Mouse (Mus musculus) testis, postnatal 14 days (tissue): ENCODE results near the gene Endov.

Experiments used
- DNase-seq: peaks from one replicate; pipeline ENCODE4 v3.0.0; 2021; ENCODE audit warnings: low spot score

Gene Endov

DNA sequence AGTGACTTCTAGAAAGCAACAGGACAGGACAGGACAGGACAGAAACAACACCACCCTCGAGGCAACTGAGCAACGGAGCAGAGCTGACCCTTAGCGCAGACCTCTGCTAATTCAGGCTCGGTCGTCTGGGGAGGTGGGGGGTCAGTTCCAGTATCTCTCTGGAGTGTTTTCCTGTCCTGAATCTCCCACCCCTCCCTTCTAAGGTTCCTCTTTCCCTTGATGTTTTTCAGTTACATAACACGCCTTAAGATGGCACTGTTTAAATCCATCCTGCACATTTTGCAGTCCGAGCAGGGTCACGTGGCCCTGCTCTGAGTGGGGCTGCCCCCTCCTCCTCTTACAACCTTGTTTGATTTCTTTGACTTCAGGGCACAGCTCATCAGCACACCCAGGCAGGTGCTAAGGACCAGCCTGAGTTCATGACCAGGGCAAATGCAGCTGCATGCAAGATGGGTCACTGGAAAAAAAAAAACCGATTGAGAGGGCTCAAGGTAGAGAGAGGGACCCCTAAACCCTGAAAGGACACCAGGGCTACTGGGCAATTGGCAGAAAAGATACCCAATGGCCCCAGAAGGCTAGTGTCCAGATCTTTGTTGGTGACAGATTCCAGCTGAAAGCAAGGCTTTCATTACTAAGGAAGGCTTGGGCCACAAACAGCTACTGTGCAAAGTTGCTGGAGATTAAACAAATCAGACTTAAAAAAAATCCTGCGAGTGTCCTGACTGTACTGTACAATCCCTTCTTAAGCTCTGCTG is 54.8 kb downstream of the Endov start:
- DNase-seq: no peak

DNA sequence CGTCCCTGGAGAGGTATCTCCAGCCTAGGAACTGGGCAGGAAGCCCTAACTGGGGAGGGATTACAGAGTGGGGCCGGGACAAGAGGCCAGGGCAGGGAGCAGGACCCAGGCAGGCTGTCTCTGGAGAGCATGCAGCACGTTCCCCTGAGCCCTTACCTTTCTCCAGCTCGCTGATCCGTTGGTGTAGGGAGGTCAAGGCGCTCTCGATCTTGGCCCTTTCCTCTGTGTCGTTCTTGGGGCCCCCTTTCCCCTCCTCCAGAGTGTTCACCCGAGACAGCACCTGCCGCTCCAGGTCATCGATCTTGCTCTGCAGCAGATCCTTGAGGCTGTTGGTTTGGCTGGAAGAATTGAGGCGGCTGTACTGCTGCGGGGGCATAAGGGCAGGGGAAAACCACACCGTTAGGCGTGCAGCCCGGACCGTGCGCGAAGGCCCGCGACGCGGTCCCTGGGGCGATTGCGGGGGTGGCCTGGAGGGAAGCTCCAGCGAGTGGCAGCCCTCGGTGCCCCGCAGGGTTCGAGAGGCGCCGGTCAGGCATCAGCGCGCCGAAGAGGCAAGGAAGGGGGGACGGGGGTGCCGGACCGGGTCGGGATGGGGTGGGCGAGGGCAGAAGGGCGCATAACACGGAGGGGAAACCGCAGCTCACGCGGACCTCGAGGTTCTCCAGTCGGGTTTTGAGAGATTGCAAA is 55.5 kb downstream of the Endov start:
- peak; percentile 45 for DNase-seq

DNA sequence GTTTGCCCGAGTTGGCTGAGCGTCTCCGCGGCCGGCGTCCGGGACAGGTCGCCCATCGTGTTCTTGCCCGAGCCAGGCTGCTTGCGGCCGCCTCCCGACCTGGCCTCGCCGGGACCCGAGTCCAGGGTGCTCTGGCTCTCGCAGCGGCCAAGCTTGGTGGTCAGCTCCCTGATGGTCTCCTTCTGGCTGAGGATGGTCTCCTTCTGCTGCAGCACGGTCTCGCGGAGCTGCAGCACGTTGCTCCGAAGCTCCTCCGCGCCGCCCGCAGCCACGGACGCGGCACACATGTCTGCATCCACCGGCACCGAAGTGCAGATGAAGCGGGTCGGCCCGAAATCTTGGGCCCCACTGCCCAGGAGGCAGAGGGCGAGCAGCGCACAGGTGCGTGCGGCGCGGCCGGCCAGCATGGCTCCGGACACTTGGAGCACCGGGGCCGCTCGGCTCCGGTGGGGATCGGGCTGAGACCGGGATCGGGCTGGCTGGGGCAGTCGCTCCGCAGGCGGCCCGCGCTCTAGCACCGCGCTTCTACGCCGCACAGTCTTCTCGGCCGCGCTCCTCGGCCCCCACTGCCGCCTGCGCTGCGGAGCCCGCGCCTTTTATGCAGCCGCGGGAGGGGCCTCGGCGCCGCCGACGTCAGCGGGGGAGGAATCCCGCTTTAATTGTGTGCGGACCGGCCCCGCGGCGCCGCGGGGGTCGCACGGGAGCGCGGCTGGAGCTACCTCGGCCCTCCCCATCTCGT is 56.2 kb downstream of the Endov start, which contains the start of gene Nptx1:
Gene Nptx1 (minus strand): TSS at position 571 of the 739 bp plus-strand sequence.
- DNase-seq: no peak

DNA sequence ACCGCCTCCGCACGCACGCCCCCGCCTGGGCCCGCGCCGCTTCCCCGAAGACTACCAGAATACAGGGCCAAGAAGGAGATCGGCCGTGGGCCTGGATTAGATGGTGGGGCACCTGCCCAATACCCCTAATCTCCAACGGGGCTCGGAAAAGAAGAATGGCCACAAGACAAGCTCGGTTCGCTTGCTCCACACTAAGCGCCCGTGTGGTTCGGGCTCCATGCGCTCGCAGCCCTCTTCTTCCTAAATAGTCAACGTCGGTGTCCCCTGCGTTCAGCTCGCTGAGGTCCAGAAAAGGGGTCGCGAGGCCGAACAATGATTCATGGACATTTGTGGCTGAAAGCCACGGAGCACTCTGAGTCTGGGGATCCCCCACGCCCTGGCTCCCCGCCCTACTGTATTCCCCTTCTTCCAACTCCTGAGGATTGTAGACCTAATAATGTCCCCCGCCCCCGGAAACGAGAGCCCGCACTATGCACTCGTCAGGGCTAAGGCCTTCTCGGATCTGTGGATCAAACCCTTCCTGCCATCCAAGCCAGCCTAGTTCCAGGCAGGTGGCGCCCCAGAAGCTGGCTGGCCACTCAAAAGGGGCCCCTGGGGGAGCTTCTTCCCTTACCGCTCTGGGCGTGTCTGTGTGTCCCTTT is 56.9 kb downstream of the Endov start:
- DNase-seq: no peak

DNA sequence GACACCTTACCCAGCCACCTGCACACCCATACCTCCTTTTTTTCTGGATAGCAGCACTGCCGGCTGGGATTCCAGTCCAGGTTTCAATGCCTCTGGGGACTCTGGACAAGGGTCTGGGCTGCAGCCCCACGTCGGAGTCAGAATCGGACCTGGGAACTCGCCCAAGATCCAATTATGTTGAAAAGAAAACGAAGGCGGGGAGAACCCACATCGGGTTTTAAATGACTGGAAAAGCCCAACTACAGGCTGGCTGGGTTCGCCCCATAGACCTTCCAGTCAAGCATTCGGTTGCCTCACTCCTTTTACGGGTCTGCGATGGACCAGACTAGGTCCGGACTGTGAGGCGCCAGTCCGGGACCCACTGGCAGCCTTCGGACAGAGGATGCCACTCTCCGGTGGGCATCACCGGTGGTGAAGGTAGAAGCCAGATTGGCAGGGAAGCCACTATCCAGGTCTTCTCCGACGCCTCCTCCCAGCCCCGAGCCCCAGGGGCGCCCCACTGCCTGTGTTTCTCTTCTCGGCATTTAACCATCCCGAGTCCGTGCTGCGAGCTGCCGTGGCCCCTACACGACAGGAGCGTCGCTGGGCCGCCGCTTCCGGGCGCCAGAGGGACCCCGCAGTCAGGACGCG is 57.7 kb downstream of the Endov start:
- DNase-seq: no peak

DNA sequence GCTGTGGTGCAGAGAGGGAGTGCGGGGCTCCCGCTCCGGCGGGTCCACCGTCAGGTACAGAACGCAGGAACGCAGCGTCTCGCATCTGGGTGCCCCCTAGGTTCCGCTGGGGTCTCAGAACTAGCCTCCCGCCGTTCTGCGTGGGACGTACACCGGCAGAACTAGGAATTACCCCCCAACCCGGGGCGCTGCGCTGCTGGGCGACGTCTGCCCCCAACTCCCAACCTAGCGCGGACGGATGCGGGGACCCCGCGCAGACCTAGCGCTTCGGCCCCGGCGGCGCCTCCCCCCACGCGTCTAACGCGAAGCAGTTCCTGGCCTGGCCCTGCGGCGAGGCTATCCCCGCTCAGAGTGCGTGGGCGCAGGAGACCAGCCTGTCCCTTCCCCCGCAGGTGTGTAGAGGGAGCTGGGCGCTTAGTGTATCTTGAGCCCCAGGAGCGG is 58.2 kb downstream of the Endov start:
- no peak for DNase-seq

DNA sequence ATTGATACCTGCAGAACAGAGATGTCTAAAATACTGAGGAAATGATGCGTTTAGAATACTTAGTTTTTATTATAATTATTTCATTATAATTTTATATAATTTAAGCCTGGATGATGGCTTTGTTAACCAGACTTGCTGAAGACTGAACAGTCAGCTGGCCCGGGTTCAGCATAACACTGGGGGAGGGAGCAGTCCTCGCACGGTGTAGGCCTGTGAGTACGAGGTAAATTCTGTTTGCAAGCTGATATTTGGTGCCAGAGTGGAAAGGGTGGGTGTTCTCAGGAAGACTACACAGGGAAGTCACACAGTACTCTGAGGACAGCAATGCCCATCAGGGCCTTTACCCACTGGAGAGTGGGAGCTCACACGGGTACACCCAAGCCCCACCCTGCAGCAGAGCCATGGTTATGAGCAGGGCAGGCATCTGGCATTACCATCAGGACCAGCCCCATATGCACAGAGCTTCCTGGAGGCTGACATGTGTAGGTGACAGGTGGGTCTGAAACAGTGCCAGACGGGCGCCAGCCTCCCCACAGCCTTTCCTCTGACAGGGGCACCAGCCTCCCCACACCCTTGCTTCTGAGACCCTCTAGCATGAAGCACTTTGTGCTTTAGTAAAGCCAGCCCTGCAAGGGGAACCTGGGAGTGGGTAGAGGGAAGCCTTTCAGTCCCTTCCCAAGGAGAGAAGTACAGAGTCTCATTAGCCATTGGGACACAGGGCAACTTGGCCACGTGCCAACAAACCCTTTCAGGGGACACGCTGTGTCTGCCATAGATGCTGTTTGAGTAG is 59.6 kb downstream of the Endov start:
- DNase-seq: no peak

DNA sequence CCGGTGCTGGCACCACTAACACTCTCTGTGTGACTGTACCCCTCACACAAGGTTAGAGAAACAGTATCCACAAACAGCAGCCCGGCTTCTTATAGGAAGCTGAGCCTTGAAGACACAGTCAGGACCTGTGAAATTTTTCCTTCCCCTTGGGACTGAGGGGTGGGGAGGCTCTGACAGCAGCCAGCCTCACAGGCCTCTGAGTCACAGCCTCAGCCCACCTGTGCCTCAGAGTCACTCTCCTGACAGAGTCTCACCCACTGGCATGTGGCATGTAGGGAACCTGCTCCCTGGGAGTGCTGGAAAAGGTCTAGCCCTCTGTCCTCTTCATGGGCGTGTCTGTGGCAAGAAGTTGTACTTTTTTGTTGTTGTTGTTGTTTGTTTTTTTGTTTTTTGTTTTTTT is 60.3 kb downstream of the Endov start:
- DNase-seq: no peak

DNA sequence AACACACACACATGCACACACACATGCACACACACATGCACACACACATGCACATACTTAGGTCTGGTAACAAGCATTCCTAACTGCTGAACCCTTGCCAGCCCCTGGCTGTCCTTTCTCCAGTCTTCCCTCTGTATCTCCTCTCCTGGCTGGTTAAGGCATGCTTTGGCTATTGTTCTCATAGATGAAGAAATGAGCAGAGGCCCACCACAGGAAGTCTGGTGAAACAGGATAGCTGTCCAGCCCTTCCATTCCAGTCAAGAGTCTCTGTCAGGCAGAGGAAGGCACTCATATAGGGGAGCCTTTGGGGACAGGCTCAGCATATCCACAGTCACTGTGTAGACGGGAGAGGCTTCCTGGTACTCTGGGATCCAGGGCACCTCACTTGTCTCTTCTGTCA is 61.2 kb downstream of the Endov start:
- no peak for DNase-seq

DNA sequence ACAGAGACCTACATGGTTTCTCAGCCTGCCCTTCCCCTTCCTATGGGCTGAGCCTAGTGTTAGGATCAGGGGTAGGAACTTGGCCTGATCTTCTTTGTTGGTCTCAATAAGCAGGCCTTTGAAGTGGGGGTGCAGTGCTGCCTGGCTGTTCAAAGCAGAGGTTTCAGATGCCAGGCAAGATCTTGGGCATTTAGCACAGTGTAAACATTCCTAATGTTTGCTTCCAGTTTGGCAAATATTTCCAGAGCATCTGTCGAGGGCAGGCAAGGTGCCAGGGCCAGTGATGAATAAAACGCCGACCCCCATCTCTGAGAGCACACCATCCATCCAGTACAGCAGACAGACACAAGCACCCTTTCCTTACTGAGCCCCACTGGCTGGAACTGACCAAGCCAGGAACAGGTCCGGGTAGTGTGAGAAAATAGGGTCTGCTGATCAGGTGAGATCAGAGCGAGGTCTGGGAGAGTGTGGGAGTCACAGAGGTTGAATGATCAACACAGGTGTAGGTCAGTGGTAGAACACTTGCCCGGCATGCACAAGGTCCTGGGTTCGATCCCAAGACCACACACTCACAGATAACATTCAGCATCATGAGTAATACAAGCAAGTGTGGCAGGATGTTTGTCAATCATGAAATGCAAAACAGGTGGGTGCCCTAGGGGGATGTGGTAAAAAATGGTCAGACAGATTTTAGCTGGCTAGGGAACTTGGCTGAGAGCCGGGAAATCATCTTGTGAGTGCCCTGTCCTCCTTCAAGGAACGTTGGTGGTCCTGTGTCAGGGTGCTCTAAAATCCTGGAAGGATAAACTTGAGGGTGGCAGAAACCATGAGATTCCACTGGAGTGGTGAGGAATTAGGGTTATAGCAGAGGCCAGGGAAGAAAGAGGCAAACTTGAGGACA is 62.0 kb downstream of the Endov start:
- DNase-seq: no peak

DNA sequence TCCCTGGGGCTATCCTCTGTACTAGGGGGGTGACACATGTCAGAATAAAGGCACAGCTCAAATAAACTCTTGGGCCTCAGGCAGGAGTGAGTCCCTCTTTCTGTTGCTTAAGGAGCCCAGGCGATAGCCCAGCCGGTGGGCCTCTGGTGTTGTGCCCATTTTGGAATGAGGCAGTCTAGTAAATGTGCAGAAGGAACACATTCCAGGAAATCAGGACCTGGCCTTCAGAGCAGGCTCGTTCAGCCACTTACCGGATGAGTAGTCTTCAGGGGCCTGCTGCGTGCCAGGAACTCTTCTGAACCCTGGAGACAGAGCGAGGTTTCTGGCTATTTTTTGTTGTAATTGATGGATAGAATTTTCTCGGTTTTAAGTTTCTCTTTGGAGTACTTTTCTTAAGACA is 63.6 kb downstream of the Endov start:
- no peak for DNase-seq

DNA sequence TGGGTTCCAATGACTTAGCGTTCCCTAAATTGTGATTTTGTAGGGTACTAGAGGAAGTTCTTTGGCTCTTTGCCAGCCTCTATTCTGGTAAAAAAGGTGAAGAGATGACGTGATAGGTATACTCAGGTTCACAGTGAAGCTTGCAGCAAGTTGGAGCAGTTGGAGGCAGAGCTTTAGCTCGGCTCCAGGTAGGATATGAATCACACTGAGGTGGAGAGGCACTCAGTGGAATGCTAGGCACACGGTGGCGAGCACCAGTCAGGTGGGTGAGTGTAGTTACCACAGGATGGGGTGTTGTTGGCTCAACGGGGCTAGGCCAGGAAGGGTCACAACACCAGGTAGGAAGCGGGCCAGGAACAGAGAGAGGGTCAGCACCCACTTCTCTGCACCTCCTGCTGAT is 64.0 kb downstream of the Endov start:
- DNase-seq: no peak

DNA sequence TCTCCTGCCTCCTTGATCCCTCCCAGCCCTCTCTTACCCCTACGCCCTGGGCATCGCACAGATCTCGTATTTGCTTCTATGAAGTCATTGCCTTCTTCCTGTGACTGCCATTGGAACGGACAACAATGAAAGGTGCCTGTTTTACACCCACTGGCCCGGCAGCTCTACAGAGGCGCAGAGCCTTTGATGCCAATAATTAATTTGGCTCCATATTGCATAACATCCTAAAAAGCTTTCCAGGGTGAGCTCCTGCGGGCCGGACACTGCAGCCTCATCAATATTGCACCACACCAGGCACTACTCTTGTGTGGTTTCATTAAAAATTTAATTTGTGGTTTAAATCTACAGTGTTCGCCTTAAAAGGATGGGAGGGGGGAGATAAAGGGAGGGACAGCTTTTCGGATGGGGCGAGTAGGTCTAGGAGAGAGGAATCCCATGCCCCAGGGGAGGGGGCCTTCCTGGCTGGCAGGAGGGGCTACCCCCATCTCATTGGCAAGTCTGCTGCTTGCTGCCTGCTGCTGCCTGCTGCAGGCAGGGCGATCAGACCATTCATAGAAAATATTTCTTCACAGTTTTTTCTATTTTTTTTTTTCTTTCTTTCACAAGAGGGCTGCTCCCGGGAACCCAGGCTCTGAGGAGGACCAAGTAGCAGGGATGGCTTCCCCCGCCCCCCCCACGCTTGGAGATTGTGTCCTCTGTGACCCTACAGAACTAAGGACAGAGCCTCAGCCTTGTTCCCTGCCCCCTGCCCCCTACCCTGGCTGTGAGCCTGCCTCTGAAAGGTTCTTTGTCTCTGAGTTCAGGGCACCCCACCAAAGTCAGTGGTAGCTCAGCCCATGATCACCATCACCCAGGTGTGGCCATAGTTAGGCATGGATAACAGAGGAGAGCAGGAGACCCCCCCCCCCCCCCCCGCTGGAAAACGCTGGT is 67.1 kb downstream of the Endov start:
- DNase-seq: no peak

DNA sequence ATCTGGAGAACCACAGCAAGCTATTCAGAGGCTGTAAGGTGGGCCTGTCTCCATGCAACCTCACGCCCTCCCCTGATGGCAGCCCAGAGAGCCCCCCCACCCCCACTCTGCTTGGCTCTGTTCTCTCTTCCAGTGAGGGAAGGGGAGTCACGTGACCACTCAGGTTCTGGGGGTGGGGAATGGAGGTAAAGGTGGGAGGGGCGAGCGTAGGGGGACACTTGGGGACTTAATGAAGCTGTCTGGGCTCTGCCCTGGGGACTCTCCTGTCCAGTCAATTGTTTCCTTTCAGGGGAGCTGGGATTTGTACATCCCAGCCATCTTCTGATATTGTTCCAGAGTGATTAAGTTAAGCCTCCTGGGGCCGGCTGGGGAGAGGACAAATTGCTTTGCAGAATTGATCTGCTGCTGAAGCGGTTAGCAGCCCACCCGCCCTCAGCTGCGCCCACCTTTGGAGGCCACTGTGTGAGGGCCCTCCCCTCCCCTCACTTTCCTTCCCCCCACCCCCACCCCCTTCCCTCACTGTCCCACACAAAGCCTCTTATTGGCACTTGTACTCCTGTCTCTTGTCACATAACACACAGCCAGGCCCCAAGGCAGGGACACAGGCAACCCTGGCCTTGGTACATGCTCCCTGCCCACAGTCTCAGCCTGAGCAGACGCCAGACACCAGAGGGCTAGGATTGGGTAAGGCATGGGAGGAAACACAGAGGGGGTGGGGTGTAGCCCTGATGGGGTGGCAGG is 67.9 kb downstream of the Endov start:
- DNase-seq: no peak
